Mouse (Mus musculus) MEL (cell line): ENCODE results near the gene Tuft1. TPM values are rescaled to one million over a fixed set of nuclear protein-coding genes. Genes with fewer than 3 reads are reported as not detected.

Source experiments
- DNase-seq: peaks from one replicate; pipeline ENCODE4 v3.0.0; 2011; ENCODE audit warnings: low read depth, low spot score
- H3K27ac ChIP-seq: 2 replicates; pipeline ENCODE4 v1.5.1; 2012; ENCODE audit warnings: low read depth, mild to moderate bottlenecking, control low read depth, low read length, moderate library complexity; ENCODE audit not compliant: control insufficient read depth
- H3K27me3 ChIP-seq, 2 experiments: fragments of 150-350 bp in 1 of 2; sonication (generic) in 1 of 2; 2 replicates each; pipeline ENCODE4 v1.6.1; 2012; ENCODE audit warnings: low read length in 2 of 2, mild to moderate bottlenecking in 2 of 2, improper control_type of control experiment in 1 of 2, moderate library complexity in 1 of 2; ENCODE audit not compliant: insufficient read depth in 2 of 2, control insufficient read depth in 1 of 2
- H3K36me3 ChIP-seq, 2 experiments: 2 replicates each; pipeline ENCODE4 v1.6.1; 2012 to 2014; ENCODE audit warnings: low read length in 2 of 2, improper control_type of control experiment in 1 of 2, inconsistent platforms in 1 of 2, mild to moderate bottlenecking in 1 of 2; ENCODE audit not compliant: insufficient read depth in 2 of 2, control insufficient read depth in 1 of 2
- H3K4me1 ChIP-seq, 2 experiments: fragments of 150-350 bp in 1 of 2; sonication (generic) in 1 of 2; 2 replicates each; pipeline ENCODE4 v1.6.1; 2012; ENCODE audit warnings: low read length in 2 of 2, improper control_type of control experiment in 1 of 2, mild to moderate bottlenecking in 1 of 2; ENCODE audit not compliant: insufficient read depth in 2 of 2, control insufficient read depth in 1 of 2
- H3K4me3 ChIP-seq, 2 experiments: fragments of 150-350 bp in 1 of 2; sonication (generic) in 1 of 2; 2 replicates each; pipeline ENCODE4 v1.5.1; 2012; ENCODE audit warnings: low read depth in 2 of 2, low read length in 2 of 2, mild to moderate bottlenecking in 2 of 2, moderate library complexity in 2 of 2, control low read depth in 1 of 2, improper control_type of control experiment in 1 of 2; ENCODE audit not compliant: control insufficient read depth in 1 of 2, insufficient read depth in 1 of 2
- H3K79me2 ChIP-seq: 2 replicates; pipeline ENCODE4 v1.6.1; 2012; ENCODE audit warnings: mild to moderate bottlenecking, low read length, moderate library complexity; ENCODE audit not compliant: control insufficient read depth, poor library complexity, insufficient read depth
- H3K9ac ChIP-seq: 2 replicates; pipeline ENCODE4 v1.6.1; 2012; ENCODE audit warnings: low read depth, mild to moderate bottlenecking, control low read depth, low read length, moderate library complexity; ENCODE audit not compliant: control insufficient read depth, poor library complexity, severe bottlenecking
- H3K9me3 ChIP-seq: fragments of 150-350 bp; sonication (generic); replicated peaks from 2 replicates; pipeline ENCODE4 v1.6.1; 2012; ENCODE audit warnings: mild to moderate bottlenecking, low read length, improper control_type of control experiment, moderate library complexity; ENCODE audit not compliant: insufficient read depth
- BHLHE40 ChIP-seq: IDR thresholded peaks from 2 replicates; pipeline ENCODE4 v1.6.1; 2012; ENCODE audit warnings: low read depth, mild to moderate bottlenecking, inconsistent platforms, low read length, improper control_type of control experiment, borderline replicate concordance
- CHD1 ChIP-seq: IDR thresholded peaks from 2 replicates; pipeline ENCODE4 v1.6.1; 2012; ENCODE audit warnings: low read depth, mild to moderate bottlenecking, inconsistent platforms, low read length, improper control_type of control experiment
- CTCF ChIP-seq, 3 experiments: IDR thresholded peaks in 2 of 3; conservative IDR thresholded peaks in 1 of 3; 2 replicates each; pipeline ENCODE4 v1.5.1; 2011 to 2012; ENCODE audit warnings: low read length in 3 of 3, low read depth in 2 of 3, mild to moderate bottlenecking in 2 of 3, improper control_type of control experiment in 1 of 3, inconsistent platforms in 1 of 3, mixed read lengths in 1 of 3, moderate library complexity in 1 of 3; ENCODE audit not compliant: control insufficient read depth in 1 of 3, insufficient read depth in 1 of 3, poor library complexity in 1 of 3, severe bottlenecking in 1 of 3
- ELF1 ChIP-seq: IDR thresholded peaks from 2 replicates; pipeline ENCODE4 v1.6.1; 2014; ENCODE audit warnings: low read depth, mild to moderate bottlenecking, inconsistent platforms, low read length, improper control_type of control experiment, moderate library complexity
- EP300 ChIP-seq, 2 experiments: IDR thresholded peaks; 2 replicates each; pipeline ENCODE4 v1.6.1; 2011; ENCODE audit warnings: improper control_type of control experiment in 2 of 2, low read length in 2 of 2, low read depth in 1 of 2, mild to moderate bottlenecking in 1 of 2
- ETS1 ChIP-seq: IDR thresholded peaks from 2 replicates; pipeline ENCODE4 v1.6.1; 2012; ENCODE audit warnings: low read depth, mild to moderate bottlenecking, inconsistent platforms, low read length, improper control_type of control experiment, moderate library complexity
- GABPA ChIP-seq: IDR thresholded peaks from 2 replicates; pipeline ENCODE4 v1.6.1; 2012; ENCODE audit warnings: low read depth, mild to moderate bottlenecking, inconsistent platforms, low read length, improper control_type of control experiment, moderate library complexity
- GATA1 ChIP-seq: IDR thresholded peaks from 2 replicates; pipeline ENCODE4 v1.6.1; 2011; ENCODE audit warnings: low read depth, low read length, improper control_type of control experiment
- HCFC1 ChIP-seq: IDR thresholded peaks from 2 replicates; pipeline ENCODE4 v1.6.1; 2012; ENCODE audit warnings: low read depth, mild to moderate bottlenecking, inconsistent platforms, low read length, improper control_type of control experiment, moderate library complexity
- JUND ChIP-seq: IDR thresholded peaks from 2 replicates; pipeline ENCODE4 v1.6.1; 2011; ENCODE audit warnings: low read depth, mild to moderate bottlenecking, improper control_type of control experiment, low read length
- KAT2A ChIP-seq: conservative IDR thresholded peaks from 2 replicates; pipeline ENCODE4 v1.6.1; 2012; ENCODE audit warnings: low read depth, low read length, improper control_type of control experiment, inconsistent platforms
- MAFK ChIP-seq: IDR thresholded peaks from 2 replicates; pipeline ENCODE4 v1.6.1; 2011; ENCODE audit warnings: low read depth, mild to moderate bottlenecking, low read length, improper control_type of control experiment, borderline replicate concordance
- MAX ChIP-seq: IDR thresholded peaks from 2 replicates; pipeline ENCODE4 v1.6.1; 2011; ENCODE audit warnings: low read length, improper control_type of control experiment
- MXI1 ChIP-seq: IDR thresholded peaks from 2 replicates; pipeline ENCODE4 v1.6.1; 2011; ENCODE audit warnings: mild to moderate bottlenecking, low read depth, low read length, improper control_type of control experiment
- MYB ChIP-seq: IDR thresholded peaks from 2 replicates; pipeline ENCODE4 v1.6.1; 2011; ENCODE audit warnings: mild to moderate bottlenecking, low read depth, low read length, improper control_type of control experiment
- NELFE ChIP-seq: IDR thresholded peaks from 2 replicates; pipeline ENCODE4 v1.6.1; 2011; ENCODE audit warnings: low read depth, low read length, improper control_type of control experiment
- NRF1 ChIP-seq: IDR thresholded peaks from 2 replicates; pipeline ENCODE4 v1.6.1; 2014; ENCODE audit warnings: low read depth, mild to moderate bottlenecking, inconsistent platforms, low read length, improper control_type of control experiment, moderate library complexity; ENCODE audit not compliant: poor library complexity, insufficient read depth, severe bottlenecking
- POLR2A ChIP-seq, 2 experiments: IDR thresholded peaks; 2 replicates each; pipeline ENCODE4 v1.6.1; 2011 to 2012; ENCODE audit warnings: low read length in 2 of 2, mild to moderate bottlenecking in 2 of 2, control low read depth in 1 of 2, improper control_type of control experiment in 1 of 2, low read depth in 1 of 2, moderate library complexity in 1 of 2; ENCODE audit not compliant: control insufficient read depth in 1 of 2, insufficient read depth in 1 of 2, poor library complexity in 1 of 2
- POLR2AphosphoS2 ChIP-seq: IDR thresholded peaks from 2 replicates; pipeline ENCODE4 v1.6.1; 2011; ENCODE audit warnings: low read length, improper control_type of control experiment
- POLR2AphosphoS5 ChIP-seq: IDR thresholded peaks from 2 replicates; pipeline ENCODE4 v1.6.1; 2012; ENCODE audit warnings: low read depth, borderline replicate concordance, mild to moderate bottlenecking, inconsistent platforms, low read length, moderate library complexity, mixed read lengths
- RAD21 ChIP-seq: IDR thresholded peaks from 2 replicates; pipeline ENCODE4 v1.6.1; 2011; ENCODE audit warnings: mild to moderate bottlenecking, low read depth, low read length, improper control_type of control experiment
- RCOR1 ChIP-seq: IDR thresholded peaks from 2 replicates; pipeline ENCODE4 v1.6.1; 2012; ENCODE audit warnings: low read depth, mild to moderate bottlenecking, inconsistent platforms, low read length, improper control_type of control experiment
- SIN3A ChIP-seq: IDR thresholded peaks from 2 replicates; pipeline ENCODE4 v1.6.1; 2012; ENCODE audit warnings: low read length, improper control_type of control experiment, inconsistent platforms
- SMC3 ChIP-seq: IDR thresholded peaks from 2 replicates; pipeline ENCODE4 v1.6.1; 2011; ENCODE audit warnings: low read depth, low read length, improper control_type of control experiment
- TAL1 ChIP-seq: IDR thresholded peaks from 2 replicates; pipeline ENCODE4 v1.6.1; 2012; ENCODE audit warnings: mild to moderate bottlenecking, inconsistent platforms, low read length, moderate library complexity, mixed read lengths
- TBP ChIP-seq: IDR thresholded peaks from 2 replicates; pipeline ENCODE4 v1.8.0; 2011; ENCODE audit warnings: low read depth, low read length, improper control_type of control experiment
- TCF12 ChIP-seq: IDR thresholded peaks from 2 replicates; pipeline ENCODE4 v1.6.1; 2014; ENCODE audit warnings: low read depth, mild to moderate bottlenecking, inconsistent platforms, low read length, improper control_type of control experiment, moderate library complexity
- UBTF ChIP-seq: IDR thresholded peaks from 2 replicates; pipeline ENCODE4 v1.6.1; 2012; ENCODE audit warnings: low read depth, mild to moderate bottlenecking, inconsistent platforms, low read length, improper control_type of control experiment, moderate library complexity, borderline replicate concordance; ENCODE audit not compliant: insufficient read depth
- USF2 ChIP-seq, 2 experiments: IDR thresholded peaks; 2 replicates each; pipeline ENCODE4 v1.6.1; 2011 to 2012; ENCODE audit warnings: improper control_type of control experiment in 2 of 2, low read length in 2 of 2, borderline replicate concordance in 1 of 2, inconsistent platforms in 1 of 2, low read depth in 1 of 2, mild to moderate bottlenecking in 1 of 2; ENCODE audit not compliant: insufficient read depth in 1 of 2
- ZC3H11A ChIP-seq: IDR thresholded peaks from 2 replicates; pipeline ENCODE4 v1.6.1; 2012; ENCODE audit warnings: low read depth, mild to moderate bottlenecking, inconsistent platforms, low read length, improper control_type of control experiment
- ZMIZ1 ChIP-seq: IDR thresholded peaks from 2 replicates; pipeline ENCODE4 v1.6.1; 2012; ENCODE audit warnings: low read depth, mild to moderate bottlenecking, inconsistent platforms, low read length, improper control_type of control experiment, moderate library complexity
- polyA plus RNA-seq, 2 experiments: library from polyadenylated mRNA; stranded (reverse) in 1 of 2; unstranded in 1 of 2; fragments of >175 nt in 1 of 2; fragments of >200 nt in 1 of 2; gene quantifications; 2 replicates each; pipeline versions ENCODE4 v1.2.1 to v1.2.4; 2012; ENCODE audit warnings: low replicate concordance in 2 of 2, low read depth in 1 of 2; ENCODE audit not compliant: insufficient read length in 2 of 2, insufficient read depth in 1 of 2, missing spikeins in 1 of 2
- total RNA-seq: library from RNA; depleted of rRNA; stranded (reverse); fragments of 300-350 nt; gene quantifications from 2 replicates; pipeline ENCODE4 v1.2.3, GENCODE M21; 2012

Tuft1 gene
- total and polyA plus RNA-seq, 3 experiments = 6.6 to 13.5 TPM; not detected in 1

GRCm38 (mm10) chr3:94616717-94617116 lies 42.0 kb downstream of the Tuft1 start:
- 0 out of 4 replicates have a peak, but pooled peaks cover 0 to 2% of the 10 kb centered on the region in 2 experiments for H3K4me1 ChIP-seq
- H3K79me2 ChIP-seq = no peaks in the 10 kb centered on the region
- no peaks in the 10 kb centered on the region for H3K36me3 ChIP-seq
- H3K9me3 ChIP-seq = no peaks in the 10 kb centered on the region
- TF ChIP-seq POLR2AphosphoS2 (no peak), TCF12 (no peak), UBTF (no peak), SIN3A (0 out of 2 replicates have a peak, but pooled peaks have one; percentile 34), CHD1 (no peak), MAX (no peak), ZMIZ1 (no peak), EP300 (IDR thresholded peaks at IDR 0.05; ENCODE audit: low read depth in 1 of 2, low read length in 2 of 2) (no peak), SMC3 (peak; percentile 94), JUND (no peak), ZC3H11A (peak; percentile 92), NRF1 (no peak), HCFC1 (no peak), POLR2AphosphoS5 (no peak), TBP (0 out of 2 replicates have a peak, but pooled peaks have one; percentile 13), KAT2A (no peak), RAD21 (peak; percentile 84), POLR2A (IDR thresholded peaks at IDR 0.05; ENCODE audit: control insufficient read depth in 1 of 2, insufficient read depth in 1 of 2, low read depth in 1 of 2, low read length in 2 of 2, poor library complexity in 1 of 2) (no peak), ETS1 (no peak), CTCF (IDR thresholded peaks at IDR 0.05 in 2 of 3, conservative IDR thresholded peaks at IDR 0.05 in 1 of 3; ENCODE audit: control insufficient read depth in 1 of 3, insufficient read depth in 1 of 3, low read depth in 2 of 3, low read length in 3 of 3, poor library complexity in 1 of 3, severe bottlenecking in 1 of 3) (peak; percentile 84 to 92 (median 88)), MYB (no peak), ELF1 (no peak), USF2 (IDR thresholded peaks at IDR 0.05; ENCODE audit: borderline replicate concordance in 1 of 2, insufficient read depth in 1 of 2, low read depth in 1 of 2, low read length in 2 of 2) (no peak), MAFK (no peak), GATA1 (no peak), TAL1 (no peak), BHLHE40 (no peak), MXI1 (no peak), RCOR1 (no peak), GABPA (no peak), NELFE (no peak)
- TF ChIP-seq, all 39 proteins: peak for 6
- Histone ChIP-seq H3K27me3 (no peaks in the 10 kb centered on the region), H3K4me3 (no peak overlapping the region), H3K27ac (no peak overlapping the region), H3K9ac (no peak overlapping the region)
- peak; percentile 82 for DNase-seq
